20 mouse cellular contexts compared by ENCODE assay signal in the genomic region with DNA sequence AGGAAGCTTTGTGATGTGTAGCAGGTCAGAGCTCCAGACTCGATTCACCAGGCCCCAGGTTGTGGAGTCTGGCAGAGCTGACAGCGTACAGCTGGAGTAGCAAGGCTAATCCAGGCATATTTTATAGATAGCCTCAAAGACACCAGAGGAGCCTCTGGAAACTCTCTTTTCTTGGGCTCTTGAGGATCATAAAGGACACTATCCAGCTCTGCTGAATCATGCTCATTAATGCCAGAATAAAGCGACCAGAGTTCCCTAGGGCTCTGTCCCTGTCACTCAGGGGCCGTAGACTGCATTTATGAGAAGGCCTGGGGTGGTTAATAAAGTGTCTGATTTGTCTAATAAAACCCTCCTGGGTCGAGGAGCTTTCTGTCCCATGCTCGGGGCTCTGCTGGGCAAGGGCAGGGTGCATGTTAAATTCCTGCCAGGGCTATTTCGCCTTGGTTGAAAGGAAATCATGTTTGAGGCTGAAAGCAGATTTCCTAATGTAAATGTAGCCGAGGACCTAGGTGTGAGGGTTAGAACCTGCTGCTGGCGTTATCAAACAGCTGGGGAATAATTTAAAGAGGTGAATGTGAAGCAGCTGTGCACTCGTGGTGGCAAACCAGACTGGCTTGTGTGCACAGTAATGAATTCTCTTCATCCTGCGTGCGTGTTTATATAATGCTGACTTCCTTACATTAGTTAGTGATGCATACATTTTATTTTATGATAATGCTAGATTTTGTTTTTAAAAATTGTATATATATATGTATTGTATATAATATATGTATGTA. TPM values are rescaled to one million over a fixed set of nuclear protein-coding genes. Genes with fewer than 3 reads are reported as not detected.
DNase-seq lines count a peak whose midpoint lies in the region; ATAC-seq and TF ChIP-seq lines count a peak whose summit lies in the region.
"Had no signal": no experiment of that assay in that cellular context is flagged by ENCODE, and none has a peak within 500 bp of the region (broad histone marks: within the 10 kb centered on the region; RNA-seq: fewer than 3 reads in every experiment).

No protein-coding gene starts in this region.

- no peaks in the 10 kb centered on the region for H3K36me3 ChIP-seq in forebrain, embryonic 12.5 days (replicated peaks)
- H3K36me3 ChIP-seq in forebrain, postnatal 0 days (ENCODE audit: insufficient read depth), result no peaks in the 10 kb centered on the region
- no peaks in the 10 kb centered on the region for H3K36me3 ChIP-seq in hindbrain, embryonic 13.5 days
- H3K36me3 ChIP-seq in midbrain, embryonic 13.5 days, result no peaks in the 10 kb centered on the region
- H3K36me3 ChIP-seq: heart, embryonic 15.5 days had no signal

- no peak overlapping the region for H3K9ac ChIP-seq in forebrain, embryonic 12.5 days
- no peak overlapping the region for H3K9ac ChIP-seq in forebrain, postnatal 0 days
- H3K9ac ChIP-seq in hindbrain, embryonic 13.5 days, result no peak overlapping the region
- no peak overlapping the region for H3K9ac ChIP-seq in midbrain, embryonic 13.5 days (replicated peaks)
- H3K9ac ChIP-seq: heart, embryonic 15.5 days had no signal

- 50% methylated on average over 12 of the region's 12 CpGs for WGBS in forebrain, embryonic 12.5 days
- 48% methylated on average over 12 of the region's 12 CpGs for WGBS in forebrain, postnatal 0 days
- 34% methylated on average over 12 of the region's 12 CpGs for WGBS in hindbrain, embryonic 13.5 days
- WGBS in midbrain, embryonic 13.5 days, result 38% methylated on average over 12 of the region's 12 CpGs

- H3K4me2 ChIP-seq in forebrain, embryonic 12.5 days, result no peak overlapping the region
- no peak overlapping the region for H3K4me2 ChIP-seq in forebrain, postnatal 0 days (ENCODE audit: low read depth)
- no peak overlapping the region for H3K4me2 ChIP-seq in hindbrain, embryonic 13.5 days
- H3K4me2 ChIP-seq in midbrain, embryonic 13.5 days (replicated peaks), result no peak overlapping the region
- H3K4me2 ChIP-seq: heart, embryonic 15.5 days had no signal

- 0 out of 2 replicates have a peak, but pooled peaks have one; percentile 11 for ATAC-seq in forebrain, embryonic 12.5 days (ENCODE audit: low FRiP score)
- ATAC-seq in forebrain, postnatal 0 days, result no peak
- ATAC-seq in hindbrain, embryonic 13.5 days (ENCODE audit: low FRiP score), result 0 out of 2 replicates have a peak, but pooled peaks have one; percentile 12
- ATAC-seq in midbrain, embryonic 13.5 days, result peak; percentile 85
- ATAC-seq in erythroid progenitor cell, adult 5-6 weeks (replicated peaks; ENCODE audit: low FRiP score, poor library complexity, severe bottlenecking), result no peak

- no peak for DNase-seq in forebrain, postnatal 0 days
- DNase-seq in MN1 (ENCODE audit: low spot score), result peak; percentile 64
- no peak for DNase-seq in urinary bladder, adult 2 months (ENCODE audit: low spot score)
- DNase-seq in layer of hippocampus, adult 2 months (ENCODE audit: low spot score in 2 of 2), result no peak
- DNase-seq: adrenal gland, adult 8-10 months; cerebellum, adult 2 months; heart, adult 11 months; kidney, adult 11 months; kidney, postnatal 10 days; liver; lung, adult 18-20 months; right cerebral cortex, adult 18-20 months had no signal

- no peak for TF ChIP-seq CTCF in forebrain, postnatal 0 days (IDR thresholded peaks at IDR 0.05; ENCODE audit: low read depth)
- TF ChIP-seq CTCF in layer of hippocampus, adult 2 months (conservative IDR thresholded peaks at IDR 0.05), result no peak

- H3K4me1 ChIP-seq in forebrain, embryonic 12.5 days, result peaks cover 17% of the 10 kb centered on the region
- H3K4me1 ChIP-seq in forebrain, postnatal 0 days (ENCODE audit: insufficient read depth), result no peaks in the 10 kb centered on the region
- H3K4me1 ChIP-seq in hindbrain, embryonic 13.5 days (replicated peaks), result peaks cover 18% of the 10 kb centered on the region
- peaks cover 21% of the 10 kb centered on the region for H3K4me1 ChIP-seq in midbrain, embryonic 13.5 days (replicated peaks)
- H3K4me1 ChIP-seq: heart, embryonic 15.5 days had no signal

- H3K27me3 ChIP-seq in forebrain, embryonic 12.5 days, result no peaks in the 10 kb centered on the region
- H3K27me3 ChIP-seq in forebrain, postnatal 0 days (ENCODE audit: insufficient read depth, low read length), result no peaks in the 10 kb centered on the region
- H3K27me3 ChIP-seq in hindbrain, embryonic 13.5 days, result peaks cover 7% of the 10 kb centered on the region; the same call in 1 of the 2 replicates
- no peaks in the 10 kb centered on the region for H3K27me3 ChIP-seq in midbrain, embryonic 13.5 days
- H3K27me3 ChIP-seq: CH12.LX; heart, embryonic 15.5 days had no signal

- no peaks in the 10 kb centered on the region for H3K9me3 ChIP-seq in forebrain, embryonic 12.5 days
- no peaks in the 10 kb centered on the region for H3K9me3 ChIP-seq in forebrain, postnatal 0 days (ENCODE audit: low read length)
- H3K9me3 ChIP-seq in hindbrain, embryonic 13.5 days, result no peaks in the 10 kb centered on the region
- H3K9me3 ChIP-seq in midbrain, embryonic 13.5 days, result no peaks in the 10 kb centered on the region
- H3K9me3 ChIP-seq: heart, embryonic 15.5 days had no signal

- H3K27ac ChIP-seq in forebrain, embryonic 12.5 days, result peak overlapping the region; percentile 43; the same call in 1 of the 2 replicates
- H3K27ac ChIP-seq in forebrain, postnatal 0 days (ENCODE audit: low read depth, low read length), result no peak overlapping the region
- peak overlapping the region; percentile 44; the same call in 1 of the 2 replicates for H3K27ac ChIP-seq in hindbrain, embryonic 13.5 days
- peak overlapping the region; percentile 64 for H3K27ac ChIP-seq in midbrain, embryonic 13.5 days
- H3K27ac ChIP-seq in layer of hippocampus, adult 2 months, result no peak overlapping the region
- H3K27ac ChIP-seq: heart, embryonic 15.5 days; macrophage had no signal

- H3K4me3 ChIP-seq in forebrain, embryonic 12.5 days (replicated peaks), result no peak overlapping the region
- H3K4me3 ChIP-seq in forebrain, postnatal 0 days (ENCODE audit: low read depth, low read length), result no peak overlapping the region
- H3K4me3 ChIP-seq in hindbrain, embryonic 13.5 days, result no peak overlapping the region
- H3K4me3 ChIP-seq in midbrain, embryonic 13.5 days (replicated peaks), result no peak overlapping the region
- H3K4me3 ChIP-seq in layer of hippocampus, adult 2 months, result no peak overlapping the region
- H3K4me3 ChIP-seq: erythroblast, embryonic 14.5 days; heart, embryonic 15.5 days had no signal

RNA-seq across cellular contexts. Expression of gene Sec61b, which starts 18.0 kb away (rescaled TPM):
- polyA plus RNA-seq in forebrain, embryonic 12.5 days (2016; fragmentation: Nextera tagmentation; extraction: Ambion mirVana), result 299 and 325 TPM in 2 replicates
- total RNA-seq in forebrain, postnatal 0 days (2014; rRNA removed), result 233 and 244 TPM in 2 replicates
- 254 and 312 TPM in 2 replicates for polyA plus RNA-seq in forebrain, postnatal 0 days (2015; fragmentation: Nextera tagmentation; extraction: Ambion mirVana)
- 296 and 305 TPM in 2 replicates for polyA plus RNA-seq in hindbrain, embryonic 13.5 days (2015; fragmentation: Nextera tagmentation; extraction: Ambion mirVana)
- 288 and 302 TPM in 2 replicates for polyA plus RNA-seq in midbrain, embryonic 13.5 days (2015; fragmentation: Nextera tagmentation; extraction: Ambion mirVana)
- total RNA-seq in erythroid progenitor cell, adult 5-6 weeks (2015; ENCODE audit: low replicate concordance), result 85.5 and 110 TPM in 2 replicates
- total RNA-seq in erythroid progenitor cell, adult 5-6 weeks (2017; ENCODE audit: low replicate concordance), result 58.2 and 71.0 TPM in 2 replicates
- 154 and 194 TPM in 2 replicates for polyA plus RNA-seq in urinary bladder, adult 2 months (2012; rRNA removed)
- total RNA-seq in layer of hippocampus, adult 2 months (2021), result 10 to 100 TPM; 47.2 to 53.3 TPM

RNA-seq across cellular contexts. Expression of gene Alg2, which starts 18.4 kb away (rescaled TPM):
- 136 and 143 TPM in 2 replicates for polyA plus RNA-seq in forebrain, embryonic 12.5 days (2016; fragmentation: Nextera tagmentation; extraction: Ambion mirVana)
- 124 and 194 TPM in 2 replicates for total RNA-seq in forebrain, postnatal 0 days (2014; rRNA removed)
- polyA plus RNA-seq in forebrain, postnatal 0 days (2015; fragmentation: Nextera tagmentation; extraction: Ambion mirVana), result 201 and 259 TPM in 2 replicates
- 299 and 310 TPM in 2 replicates for polyA plus RNA-seq in hindbrain, embryonic 13.5 days (2015; fragmentation: Nextera tagmentation; extraction: Ambion mirVana)
- polyA plus RNA-seq in midbrain, embryonic 13.5 days (2015; fragmentation: Nextera tagmentation; extraction: Ambion mirVana), result 250 and 255 TPM in 2 replicates
- total RNA-seq in erythroid progenitor cell, adult 5-6 weeks (2015; ENCODE audit: low replicate concordance), result 12.2 and 15.9 TPM in 2 replicates
- total RNA-seq in erythroid progenitor cell, adult 5-6 weeks (2017; ENCODE audit: low replicate concordance), result 2.2 and 21.4 TPM in 2 replicates
- polyA plus RNA-seq in urinary bladder, adult 2 months (2012; rRNA removed), result 21.4 and 26.1 TPM in 2 replicates
- total RNA-seq in layer of hippocampus, adult 2 months (2021), result 100 to 1,000 TPM; 138 to 146 TPM

Comparison
In these comparisons a context has a peak if more than half of its experiments do, and no peak if none do; other contexts are left out.
1. ATAC-seq: peak in forebrain, embryonic 12.5 days (single experiment), hindbrain, embryonic 13.5 days (single experiment) and midbrain, embryonic 13.5 days (single experiment); none in forebrain, postnatal 0 days (single experiment) and erythroid progenitor cell, adult 5-6 weeks (single experiment).
2. H3K27ac ChIP-seq: peak in forebrain, embryonic 12.5 days (single experiment), hindbrain, embryonic 13.5 days (single experiment) and midbrain, embryonic 13.5 days (single experiment); none in forebrain, postnatal 0 days (single experiment) and layer of hippocampus, adult 2 months (single experiment).